Mouse (Mus musculus) intestine, embryonic 16.5 days (tissue): ENCODE results near the gene Dgkb. TPM values are rescaled to one million over a fixed set of nuclear protein-coding genes. Genes with fewer than 3 reads are reported as not detected.
A peak's percentile ranks its signal among the peaks of the same experiment; 100 is the strongest.

Source experiments
- ATAC-seq: fragments of 200-750 bp; cut with Nextera tagmentation; 2 replicates; pipeline ENCODE4 v1.8.0; 2017; ENCODE audit warnings: moderate TSS enrichment, moderate library complexity
- H3K27ac ChIP-seq: fragments of 300-500 bp; sonication (generic); 2 replicates; pipeline ENCODE4 v1.5.1; 2014; ENCODE audit warnings: mild to moderate bottlenecking, low read length
- H3K27me3 ChIP-seq: fragments of 300-500 bp; sonication (generic); replicated peaks from 2 replicates; pipeline ENCODE4 v1.6.1; 2014; ENCODE audit warnings: low read length, control low read depth, mixed read lengths; ENCODE audit not compliant: control insufficient read depth, insufficient read depth
- H3K36me3 ChIP-seq: fragments of 300-500 bp; sonication (generic); 2 replicates; pipeline ENCODE4 v1.6.1; 2014; ENCODE audit warnings: low read length, control low read depth; ENCODE audit not compliant: control insufficient read depth, insufficient read depth
- H3K4me1 ChIP-seq: fragments of 300-500 bp; sonication (generic); 2 replicates; pipeline ENCODE4 v1.6.1; 2014; ENCODE audit warnings: low read length, control low read depth, mixed read lengths; ENCODE audit not compliant: control insufficient read depth, insufficient read depth
- H3K4me2 ChIP-seq: fragments of 300-500 bp; sonication (generic); 2 replicates; pipeline ENCODE4 v1.6.1; 2014; ENCODE audit warnings: low read depth, low read length, control low read depth
- H3K4me3 ChIP-seq: fragments of 300-500 bp; sonication (generic); 2 replicates; pipeline ENCODE4 v1.5.1; 2014; ENCODE audit warnings: mild to moderate bottlenecking, low read length
- H3K9ac ChIP-seq: fragments of 300-500 bp; sonication (generic); 2 replicates; pipeline ENCODE4 v1.6.1; 2014; ENCODE audit warnings: low read depth, low read length
- H3K9me3 ChIP-seq: fragments of 300-500 bp; sonication (generic); 2 replicates; pipeline ENCODE4 v1.6.1; 2016; ENCODE audit warnings: low read length, control low read depth; ENCODE audit not compliant: control insufficient read depth
- WGBS: fragments of 180-500 bp; shearing (Covaris S2); extraction: QIAGEN DNeasy Blood & Tissue Kit; methylation state at CpG from one replicate; pipeline ENCODE4 v1.1.7; 2014; 5-methylcytosine and 5-hydroxymethylcytosine counted together
- polyA plus RNA-seq: library from polyadenylated mRNA; unstranded; fragments of >200 nt; fragmentation: Nextera tagmentation; extraction: Ambion mirVana; gene quantifications from 2 replicates; pipeline ENCODE4 v1.2.1, GENCODE M21; 2015

Gene Dgkb
- polyA plus RNA-seq = 5.2 and 5.4 TPM in 2 replicates

GRCm38 (mm10) chr12:37817426-37817825, at the start of gene Dgkb:
Gene Dgkb (plus strand): TSS chr12:37817726.
- ATAC-seq = no peak
- no peaks in the 10 kb centered on the region for H3K27me3 ChIP-seq
- H3K4me2 ChIP-seq = no peak within 1 kb of the TSS
- H3K4me3 ChIP-seq = no peak within 1 kb of the TSS
- 54% methylated on average over 3 of the region's 3 CpGs for WGBS
- no peaks in the 10 kb centered on the region for H3K36me3 ChIP-seq
- no peaks in the 10 kb centered on the region; the same call in 1 of the 2 replicates for H3K4me1 ChIP-seq
- no peak within 1 kb of the TSS for H3K9ac ChIP-seq
- H3K27ac ChIP-seq = no peak within 1 kb of the TSS
- no peaks in the 10 kb centered on the region for H3K9me3 ChIP-seq

DNA sequence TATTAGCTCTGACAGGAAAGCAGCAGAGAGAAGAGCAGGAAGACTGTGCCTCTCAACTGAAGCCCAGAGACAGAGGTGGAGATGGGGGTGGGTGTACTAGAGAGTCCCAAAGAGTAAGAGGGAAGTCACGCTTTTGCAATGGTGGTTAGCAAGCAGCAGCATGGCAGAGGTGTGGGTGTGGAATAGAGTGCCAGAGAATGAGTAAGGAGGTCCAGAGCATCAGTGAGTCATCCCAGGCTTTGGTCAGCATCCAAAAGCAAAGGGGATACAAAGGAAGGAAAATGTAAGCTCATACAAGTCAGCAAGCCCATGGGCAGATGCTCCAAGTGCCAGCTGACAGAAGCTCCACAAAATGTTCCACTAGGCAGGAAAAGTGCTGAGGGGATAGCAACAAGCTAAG, 47.7 kb upstream of the Dgkb start:
- Histone ChIP-seq H3K9me3 (no peaks in the 10 kb centered on the region), H3K27me3 (no peaks in the 10 kb centered on the region), H3K4me1 (no peaks in the 10 kb centered on the region), H3K4me2 (no peak overlapping the region), H3K36me3 (no peaks in the 10 kb centered on the region), H3K27ac (no peak overlapping the region), H3K9ac (no peak overlapping the region), H3K4me3 (no peak overlapping the region)
- no peak for ATAC-seq
- WGBS = 84% methylated on average over 1 of the region's 1 CpGs

- Histone ChIP-seq H3K27me3 (no peaks in the 10 kb centered on the region), H3K9me3 (no peaks in the 10 kb centered on the region), H3K4me3 (no peak overlapping the region), H3K4me1 (no peaks in the 10 kb centered on the region), H3K36me3 (no peaks in the 10 kb centered on the region), H3K27ac (no peak overlapping the region), H3K4me2 (peak overlapping the region; percentile 32; the same call in 1 of the 2 replicates), H3K9ac (no peak overlapping the region)
- ATAC-seq = peak; percentile 46; the same call in 1 of the 2 replicates
- 18% methylated on average over 8 of the region's 8 CpGs for WGBS
Observed at GRCm38 (mm10) chr12:37773681-37774357, 43.7 kb upstream of the Dgkb start.

DNA sequence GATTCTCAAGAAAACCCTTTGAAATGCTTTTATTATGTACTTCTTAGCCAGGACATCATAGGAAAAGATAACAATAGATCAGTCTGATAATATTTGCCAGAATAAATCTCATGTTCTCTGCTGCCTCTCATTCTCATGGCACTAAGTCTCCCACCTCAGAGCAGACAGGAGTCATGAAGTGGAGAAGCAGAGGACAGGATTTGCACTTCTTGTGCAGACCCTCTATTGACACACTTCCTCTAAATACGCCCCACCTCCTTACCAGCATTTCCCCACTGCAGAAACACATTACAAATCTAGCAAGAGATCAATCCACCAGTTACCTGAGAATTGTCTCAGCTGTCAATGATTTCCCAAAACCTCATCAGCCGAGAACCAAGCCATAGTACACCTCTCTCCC, 42.9 kb upstream of the Dgkb start:
- WGBS = 36% methylated on average over 2 of the region's 2 CpGs
- no peak for ATAC-seq
- Histone ChIP-seq H3K27me3 (no peaks in the 10 kb centered on the region), H3K4me2 (no peak overlapping the region), H3K9me3 (no peaks in the 10 kb centered on the region), H3K4me1 (no peaks in the 10 kb centered on the region), H3K4me3 (no peak overlapping the region), H3K36me3 (no peaks in the 10 kb centered on the region), H3K27ac (no peak overlapping the region), H3K9ac (no peak overlapping the region)

DNA sequence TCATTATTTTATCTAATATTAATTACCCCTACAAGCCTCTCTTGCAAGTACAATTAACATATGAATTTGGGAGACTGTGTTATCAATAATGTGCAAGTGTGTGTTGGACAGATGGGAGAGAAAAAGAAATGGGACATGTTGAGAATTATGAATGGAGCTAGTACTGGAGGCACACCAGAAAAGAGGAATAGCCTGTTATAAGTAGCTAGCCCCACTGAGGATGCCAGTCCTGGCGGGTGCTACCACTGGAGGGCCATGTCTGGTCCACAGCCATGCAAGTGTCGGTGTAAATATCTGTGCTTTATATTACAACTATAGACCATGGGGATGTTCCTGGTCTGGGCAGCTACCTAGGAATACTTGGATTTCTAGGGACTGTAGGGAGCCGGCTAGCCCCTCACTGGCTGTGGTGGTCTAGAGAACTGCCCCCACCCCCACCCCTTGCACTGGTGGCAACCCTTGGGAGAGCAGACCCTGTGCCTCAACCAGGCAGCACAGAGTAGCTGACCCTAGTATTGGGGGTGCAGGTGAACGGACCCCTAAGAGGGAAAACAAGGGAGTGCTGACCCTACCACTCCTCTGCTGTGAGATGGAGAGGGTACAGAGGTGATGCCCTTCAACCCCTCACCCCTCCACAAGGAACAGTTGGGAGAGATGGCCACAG, 21.1 kb upstream of the Dgkb start:
- Histone ChIP-seq H3K4me3 (no peak overlapping the region), H3K4me2 (no peak overlapping the region), H3K4me1 (no peaks in the 10 kb centered on the region), H3K9me3 (no peaks in the 10 kb centered on the region), H3K27me3 (no peaks in the 10 kb centered on the region), H3K9ac (no peak overlapping the region), H3K36me3 (no peaks in the 10 kb centered on the region), H3K27ac (no peak overlapping the region)
- no peak for ATAC-seq
- 91% methylated on average over 4 of the region's 4 CpGs for WGBS

- H3K27ac ChIP-seq = no peak overlapping the region
- no peak for ATAC-seq
- no peaks in the 10 kb centered on the region for H3K9me3 ChIP-seq
- H3K4me1 ChIP-seq = no peaks in the 10 kb centered on the region
- H3K4me2 ChIP-seq = no peak overlapping the region
- no peak overlapping the region for H3K4me3 ChIP-seq
- H3K9ac ChIP-seq = no peak overlapping the region
- 74% methylated on average over 3 of the region's 3 CpGs for WGBS
- H3K36me3 ChIP-seq = no peaks in the 10 kb centered on the region
- no peaks in the 10 kb centered on the region for H3K27me3 ChIP-seq
Observed at GRCm38 (mm10) chr12:37814122-37814521, 3.4 kb upstream of the Dgkb start.

GRCm38 (mm10) chr12:37821052-37821810, 3.7 kb downstream of the Dgkb start:
- Histone ChIP-seq H3K27me3 (no peaks in the 10 kb centered on the region), H3K36me3 (no peaks in the 10 kb centered on the region), H3K9me3 (no peaks in the 10 kb centered on the region), H3K4me3 (no peak overlapping the region), H3K27ac (no peak overlapping the region), H3K4me2 (no peak overlapping the region), H3K4me1 (no peaks in the 10 kb centered on the region; the same call in 1 of the 2 replicates), H3K9ac (no peak overlapping the region)
- no peak for ATAC-seq
- 62% methylated on average over 8 of the region's 8 CpGs for WGBS

GRCm38 (mm10) chr12:37880042-37881017, 62.8 kb downstream of the Dgkb start:
- H3K9me3 ChIP-seq = no peaks in the 10 kb centered on the region
- 2% methylated on average over 26 of the region's 26 CpGs for WGBS
- peak overlapping the region; percentile 50 for H3K4me3 ChIP-seq
- peak overlapping the region; percentile 73 for H3K4me2 ChIP-seq
- peak; percentile 67 for ATAC-seq
- H3K9ac ChIP-seq = peak overlapping the region; percentile 60
- peak overlapping the region; percentile 10; the same call in 1 of the 2 replicates for H3K27ac ChIP-seq
- H3K4me1 ChIP-seq = 0 out of 2 replicates have a peak, but pooled peaks cover 3% of the 10 kb centered on the region
- H3K36me3 ChIP-seq = no peaks in the 10 kb centered on the region
- H3K27me3 ChIP-seq = no peaks in the 10 kb centered on the region
